Mouse (Mus musculus) mesoderm, embryonic 11.5 days (tissue): ENCODE measurements at regions not wholly inside any gene's neighbourhood (a gene's known extent, or its start where the extent isn't known, plus 50 kb on each side); places are given as distances from the start of the nearest gene placed in this dataset.

Experiments
- DNase-seq: peaks from one replicate; pipeline ENCODE4 v3.0.0-alpha.2; 2012; ENCODE audit warnings: low read depth, low spot score

DNA sequence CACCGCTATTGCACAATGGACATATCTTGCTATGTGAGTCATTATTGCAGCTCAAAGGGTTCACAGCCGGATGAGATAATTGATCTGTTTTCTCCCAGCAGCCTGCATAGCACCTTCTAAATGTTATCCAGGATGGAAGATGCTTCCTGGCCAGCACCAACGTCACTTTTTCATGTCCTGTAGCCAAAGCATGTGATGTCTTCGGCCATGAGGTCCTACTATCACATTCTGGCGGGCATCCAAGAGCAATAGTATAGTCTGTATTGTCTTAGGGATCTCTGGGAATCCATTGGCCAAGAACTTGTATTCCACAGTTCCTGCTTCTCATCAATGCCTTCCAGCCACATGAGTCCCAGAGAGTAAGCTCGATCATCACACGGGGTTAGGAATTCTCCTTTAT lies 70.6 kb downstream of the Npy start:
- DNase-seq: no peak

- DNase-seq: no peak
Measured at GRCm38 (mm10) chr6:49899146-49899545, 76.6 kb downstream of the Npy start.

DNA sequence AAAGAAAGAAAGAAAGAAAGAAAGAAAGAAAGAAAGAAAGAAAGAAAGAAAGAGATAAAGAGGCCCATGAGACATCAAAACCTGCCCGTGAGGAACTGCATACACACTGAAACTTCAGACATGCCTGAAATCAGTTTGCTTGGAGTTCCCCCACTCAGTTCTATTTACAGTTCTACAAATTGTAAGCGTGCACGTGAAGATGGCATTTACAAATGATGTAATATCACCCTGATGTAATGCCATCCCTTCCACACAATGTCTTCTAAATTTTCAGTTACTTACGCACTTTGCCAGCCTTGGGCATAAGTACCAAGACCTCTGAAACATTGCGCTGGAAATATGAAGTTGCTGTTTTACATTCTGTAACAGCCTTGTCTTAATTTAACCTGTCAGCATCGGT lies 79.0 kb downstream of the Npy start:
- no peak for DNase-seq

DNA sequence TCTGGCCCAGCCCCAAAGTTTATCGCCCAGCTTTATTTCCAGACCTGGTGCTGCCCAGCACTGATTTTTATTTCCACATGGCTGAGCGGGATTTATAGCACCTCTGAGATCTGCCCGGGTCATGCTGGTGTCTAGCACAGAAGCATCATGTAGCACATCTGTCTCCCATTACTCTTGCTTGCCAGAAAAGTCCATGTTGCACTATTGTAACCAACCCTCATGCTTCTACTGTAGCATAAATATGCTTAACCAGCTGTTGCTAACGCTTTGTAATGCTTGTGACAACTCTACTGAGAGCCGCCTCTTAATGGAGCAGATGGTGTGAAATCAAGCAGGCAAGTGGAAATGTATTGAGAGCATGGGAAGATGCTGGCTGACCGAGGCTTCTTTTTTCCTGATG lies 81.5 kb downstream of the Npy start:
- peak; percentile 86 for DNase-seq

DNA sequence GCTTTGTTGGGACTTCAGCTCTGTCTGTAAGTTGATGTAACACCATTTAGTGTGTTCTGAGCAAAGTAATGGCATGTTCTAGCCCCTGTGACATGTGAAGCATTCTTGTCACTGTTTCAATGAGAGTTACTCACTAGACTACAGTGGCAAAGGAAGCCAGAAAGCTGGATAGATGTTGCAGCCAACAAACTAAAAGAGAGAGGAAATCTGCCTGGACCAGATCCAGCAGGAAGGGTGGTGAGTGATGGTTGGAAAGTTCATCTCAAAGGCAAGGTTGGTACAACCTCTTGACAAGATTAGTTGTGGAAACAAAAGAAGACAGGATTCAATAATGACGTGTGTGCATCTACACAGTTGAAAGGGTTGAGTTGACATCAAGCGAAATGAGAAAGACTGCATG lies 83.9 kb downstream of the Npy start:
- no peak for DNase-seq

DNA sequence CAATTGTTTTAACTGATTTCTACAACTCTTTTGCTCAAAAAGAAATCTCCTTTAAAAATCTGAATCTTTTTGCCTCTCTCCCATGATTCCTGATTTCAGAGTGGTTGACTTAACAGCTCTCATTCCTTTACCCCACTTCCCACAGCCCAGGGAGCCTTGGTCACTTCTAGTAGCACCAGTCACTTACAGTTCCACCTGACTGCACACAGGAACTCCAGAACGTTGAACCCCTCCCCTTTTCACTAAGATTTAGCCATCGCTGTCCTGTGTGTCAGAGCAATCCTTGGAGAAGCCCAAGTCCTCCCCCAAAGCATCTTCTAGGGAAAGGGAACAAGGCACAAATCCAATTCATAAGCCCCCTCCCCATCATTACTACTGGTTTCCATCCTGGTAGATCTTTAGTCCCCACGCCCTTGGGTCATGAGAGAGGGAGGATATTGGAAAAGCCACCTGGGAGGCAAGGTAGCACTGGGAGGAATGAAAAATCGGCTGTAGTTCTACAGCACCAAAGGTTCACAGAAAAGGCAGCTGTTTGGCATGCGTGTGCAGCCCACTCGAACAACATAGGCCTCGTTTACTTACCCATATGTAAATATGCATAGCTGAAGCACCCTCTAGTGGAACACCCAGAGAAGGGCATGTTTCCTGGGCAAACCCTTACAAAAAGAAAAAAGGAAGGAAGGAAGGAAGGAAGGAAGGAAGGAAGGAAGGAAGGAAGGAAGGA lies 96.7 kb downstream of the Npy start:
- peak; percentile 48 for DNase-seq

DNA sequence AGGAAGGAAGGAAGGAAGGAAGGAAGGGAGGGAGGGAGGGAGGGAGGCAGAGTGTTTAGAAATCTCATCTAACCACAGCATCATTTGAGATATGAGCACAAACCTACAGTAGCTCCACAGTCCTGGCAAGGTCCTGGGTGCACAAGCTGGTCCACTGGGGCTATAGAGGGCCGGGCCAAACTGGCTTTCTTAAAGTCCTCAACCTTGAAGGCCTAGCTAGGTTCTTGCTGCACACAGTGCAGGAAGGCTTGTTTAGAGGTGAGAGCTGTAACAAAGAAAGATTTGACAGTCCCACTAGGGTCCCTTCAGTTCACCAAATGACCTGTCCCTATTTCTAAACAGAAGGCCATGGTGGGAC lies 97.3 kb downstream of the Npy start:
- no peak for DNase-seq

- DNase-seq: no peak
Measured at GRCm38 (mm10) chr6:49924296-49924695, 101.8 kb downstream of the Npy start.

DNA sequence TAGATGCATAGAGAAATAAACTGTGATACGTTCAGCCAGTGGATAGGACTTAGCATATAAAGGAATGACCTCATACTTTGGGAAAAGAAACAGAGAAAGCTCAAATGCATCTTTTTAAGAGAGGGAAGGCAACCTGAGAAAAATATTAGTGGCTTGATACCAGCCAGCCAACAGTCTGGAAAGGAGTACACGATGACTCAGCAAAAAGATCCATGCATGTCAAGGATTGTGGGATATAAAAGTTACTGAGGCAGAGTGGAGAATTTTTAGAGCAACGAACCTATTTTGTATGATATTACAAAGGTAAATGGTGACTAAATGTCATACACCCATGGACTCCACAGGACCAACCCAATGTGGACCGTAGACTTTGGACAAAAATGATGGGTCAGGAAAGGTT lies 105.6 kb downstream of the Npy start:
- no peak for DNase-seq

GRCm38 (mm10) chr6:49930104-49930503 lies 107.6 kb downstream of the Npy start:
- peak; percentile 27 for DNase-seq

DNA sequence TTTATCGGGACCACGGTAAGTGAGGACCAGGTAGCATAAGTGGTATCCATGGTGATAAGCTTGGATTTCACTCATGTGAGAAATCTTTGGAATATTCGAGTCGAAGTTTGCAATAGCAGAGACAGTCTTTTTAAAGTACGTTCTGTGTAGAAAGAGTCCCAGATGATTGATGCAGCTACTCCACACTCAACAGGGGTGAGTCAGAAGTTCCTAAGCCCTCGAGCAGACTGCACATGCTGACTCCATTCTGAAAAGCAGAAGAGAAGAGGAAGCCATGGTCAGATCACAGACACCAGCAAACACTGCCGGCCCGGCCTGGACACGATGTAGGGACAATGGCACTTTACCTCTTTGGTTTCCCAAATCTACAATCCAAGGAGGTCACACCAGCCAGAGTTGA lies 120.6 kb downstream of the Npy start:
- no peak for DNase-seq

- DNase-seq: no peak
Measured at GRCm38 (mm10) chr6:49958891-49959290, 136.4 kb downstream of the Npy start.

GRCm38 (mm10) chr6:49961166-49961565 lies 138.7 kb downstream of the Npy start:
- no peak for DNase-seq

DNA sequence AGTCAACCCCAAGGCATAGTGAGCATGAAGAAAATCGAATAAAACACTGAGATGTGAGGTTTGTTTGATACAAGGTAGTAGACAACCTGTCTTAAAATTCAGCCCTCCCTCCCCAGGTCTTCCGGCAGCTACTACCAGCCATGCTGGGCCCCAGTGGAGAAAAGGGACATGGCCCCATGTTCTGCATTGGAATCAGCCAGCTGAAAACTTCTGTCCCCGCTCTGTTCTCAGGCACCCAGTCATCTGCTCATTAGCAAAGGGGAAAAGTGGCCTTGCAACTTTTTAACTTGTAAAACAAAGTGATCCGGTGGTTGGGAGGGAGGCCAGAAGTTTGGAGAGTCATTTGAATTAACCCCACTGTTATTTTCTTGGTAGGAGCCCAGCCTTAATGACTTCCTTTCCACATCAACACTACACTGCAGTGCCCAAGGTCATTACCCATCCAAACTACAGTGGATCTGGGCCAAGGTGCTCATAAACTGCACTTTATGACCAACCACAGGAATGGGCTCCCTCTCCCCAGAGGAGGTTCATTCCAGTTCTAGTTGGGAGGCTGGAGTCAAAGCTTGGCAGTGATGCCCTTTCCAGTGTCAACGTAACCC lies 143.5 kb downstream of the Npy start:
- DNase-seq: no peak

- DNase-seq: no peak
Measured at GRCm38 (mm10) chr6:49966555-49966954, 143.5 kb upstream of the Mpp6 start.

DNA sequence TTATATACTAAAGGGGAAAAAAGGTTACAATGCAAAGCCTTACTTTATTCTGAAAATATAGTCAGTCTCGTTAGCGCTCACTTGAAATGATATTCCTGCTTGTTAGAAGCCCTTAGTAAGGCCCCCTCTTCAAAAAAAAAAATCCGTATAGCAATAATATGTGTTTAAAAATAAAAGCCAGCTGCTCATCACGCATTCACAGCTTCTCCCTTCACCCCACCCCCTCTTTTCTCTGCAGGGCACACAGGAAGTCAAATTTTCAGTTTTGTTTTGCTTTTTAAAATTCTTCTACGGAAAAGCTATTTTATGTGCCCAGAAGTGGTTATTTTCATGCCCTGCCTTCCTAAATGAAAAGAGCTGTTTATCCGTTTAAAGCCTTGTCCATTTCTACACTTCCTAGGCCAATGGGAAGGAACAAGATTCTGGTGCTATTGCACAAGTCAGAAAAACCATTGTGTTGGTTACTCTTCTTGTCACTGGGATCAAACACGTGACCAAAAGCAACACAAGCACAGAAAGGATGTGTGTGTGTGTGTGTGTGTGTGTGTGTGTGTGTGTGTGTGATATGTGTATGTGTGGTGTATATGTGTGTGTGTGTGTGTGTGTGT lies 136.7 kb upstream of the Mpp6 start:
- DNase-seq: no peak

DNA sequence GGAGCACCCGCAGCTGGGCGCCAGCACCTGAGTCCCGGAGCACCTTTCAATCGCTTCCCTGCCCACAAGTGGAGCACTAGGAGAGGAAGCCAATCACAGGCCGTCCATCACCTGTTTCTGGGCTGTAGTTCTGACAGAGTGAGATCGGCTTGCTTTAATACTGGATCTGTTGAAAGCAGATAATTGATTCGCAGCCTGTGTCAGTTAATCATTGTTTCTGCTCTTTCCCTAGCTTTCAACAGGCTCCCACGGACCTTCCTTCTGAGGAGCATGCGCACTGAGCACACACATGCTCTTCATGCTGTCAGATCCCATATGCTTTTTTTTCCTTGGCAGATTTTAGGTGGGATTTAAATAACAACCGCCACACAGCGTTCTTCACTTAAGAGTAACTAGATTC lies 132.3 kb upstream of the Mpp6 start:
- DNase-seq: peak; percentile 28

DNA sequence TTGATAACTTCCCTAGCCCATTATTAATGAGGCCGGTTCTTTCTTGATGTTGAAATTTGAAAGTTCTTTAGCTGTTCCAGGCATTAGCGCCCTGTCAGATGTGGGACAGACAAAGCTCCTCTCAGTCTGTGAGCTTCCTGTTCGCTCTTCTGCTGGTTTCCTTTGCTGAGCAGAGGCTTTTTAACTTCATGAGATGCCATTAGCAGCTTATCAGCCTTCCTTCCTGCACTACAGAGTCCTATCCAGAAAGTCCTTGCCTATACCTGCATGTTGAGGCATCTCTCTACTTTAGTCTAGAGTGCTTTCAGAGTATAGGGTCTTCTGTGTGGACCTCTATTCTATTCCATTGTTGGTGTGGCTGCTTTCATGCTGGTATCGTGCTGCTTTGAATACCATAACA lies 126.3 kb upstream of the Mpp6 start:
- no peak for DNase-seq

- peak; percentile 68 for DNase-seq
Measured at GRCm38 (mm10) chr6:49985127-49985526, 124.9 kb upstream of the Mpp6 start.

DNA sequence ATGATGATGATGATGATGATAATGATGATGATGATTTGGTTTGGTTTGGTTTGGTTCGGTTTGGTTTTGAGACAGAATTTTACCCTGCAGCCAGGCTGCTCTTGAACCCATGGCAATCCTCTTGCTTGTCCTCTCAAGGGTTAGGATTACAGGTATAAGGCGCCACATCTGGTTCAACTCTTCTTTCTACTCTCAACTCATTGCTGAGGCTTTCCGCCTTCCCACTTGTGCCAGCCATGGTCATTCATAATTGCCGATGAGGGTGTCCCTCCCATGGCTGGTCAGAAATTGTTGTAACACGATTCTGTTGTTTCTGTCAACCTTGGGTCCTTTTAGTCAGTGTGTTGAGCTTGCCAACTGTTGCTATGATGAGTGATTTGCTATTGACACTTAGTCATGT lies 122.9 kb upstream of the Mpp6 start:
- DNase-seq: no peak

DNA sequence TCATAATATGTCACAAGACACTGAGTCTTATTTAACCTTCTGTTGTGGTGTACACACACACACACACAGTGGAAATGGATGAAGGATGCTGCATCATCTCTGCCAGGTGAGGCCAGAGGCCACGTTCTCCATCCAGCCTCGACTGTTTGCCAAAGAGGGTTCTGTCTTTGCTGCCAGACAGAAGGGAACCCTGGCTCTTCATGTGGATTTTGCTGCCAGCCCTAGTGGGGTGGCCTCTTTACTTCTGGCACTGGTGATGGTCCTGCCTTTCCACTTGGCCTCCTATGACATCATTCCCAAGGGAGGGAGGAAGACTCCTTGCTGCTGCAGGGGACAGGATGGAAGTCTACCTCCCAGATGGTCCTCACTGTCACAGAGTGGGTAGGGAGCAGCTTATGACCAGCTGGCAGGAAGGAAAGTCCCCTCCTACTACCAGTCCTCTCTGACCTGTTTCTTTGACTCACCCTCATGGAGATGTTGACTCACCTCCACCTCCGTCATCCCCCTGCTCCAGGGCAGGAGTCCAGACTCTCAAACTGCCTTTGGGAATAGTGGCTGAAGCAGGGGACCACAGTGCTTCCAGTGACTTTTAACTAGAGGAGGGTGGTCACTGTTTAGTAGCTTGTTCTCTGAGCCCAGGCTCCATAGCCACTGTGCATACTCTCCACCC lies 122.4 kb upstream of the Mpp6 start:
- no peak for DNase-seq

- DNase-seq: no peak
Measured at GRCm38 (mm10) chr6:49989585-49990521, 120.2 kb upstream of the Mpp6 start.
